Mouse (Mus musculus): ENCODE measurements around the gene Pla2g2c.

Gene Pla2g2c

GRCm38 (mm10) chr4:138709246-138709645 lies 15.3 kb upstream of the Pla2g2c start:
- no peak for DNase-seq (ENCODE audit: low read depth, low spot score)

GRCm38 (mm10) chr4:138709944-138710343 lies 14.6 kb upstream of the Pla2g2c start:
- DNase-seq (ENCODE audit: low read depth, low spot score) = no peak

- no peak for DNase-seq (ENCODE audit: low read depth, low spot score)
Measured at GRCm38 (mm10) chr4:138710633-138711032, 14.0 kb upstream of the Pla2g2c start.

GRCm38 (mm10) chr4:138711051-138711820 lies 13.4 kb upstream of the Pla2g2c start:
- peak; percentile 86 for DNase-seq (ENCODE audit: low read depth, low spot score)

GRCm38 (mm10) chr4:138712096-138712495 lies 12.5 kb upstream of the Pla2g2c start:
- DNase-seq (ENCODE audit: low read depth, low spot score) = peak; percentile 21

GRCm38 (mm10) chr4:138712621-138713020 lies 12.0 kb upstream of the Pla2g2c start:
- no peak for DNase-seq (ENCODE audit: low read depth, low spot score)

GRCm38 (mm10) chr4:138714186-138714585 lies 10.4 kb upstream of the Pla2g2c start:
- DNase-seq (ENCODE audit: low read depth, low spot score) = no peak

- no peak for DNase-seq (ENCODE audit: low read depth, low spot score)
Measured at GRCm38 (mm10) chr4:138716697-138717096, 7.9 kb upstream of the Pla2g2c start.

- no peak for DNase-seq (ENCODE audit: low read depth, low spot score)
Measured at GRCm38 (mm10) chr4:138718586-138719263, 5.9 kb upstream of the Pla2g2c start.

- DNase-seq (ENCODE audit: low read depth, low spot score) = no peak
Measured at GRCm38 (mm10) chr4:138719264-138719596, 5.4 kb upstream of the Pla2g2c start.

- DNase-seq (ENCODE audit: low read depth, low spot score) = no peak
Measured at GRCm38 (mm10) chr4:138723493-138724281, 905 bp upstream of the Pla2g2c start.

GRCm38 (mm10) chr4:138725127-138725461 lies 502 bp downstream of the Pla2g2c start:
- peak; percentile 84 for DNase-seq (ENCODE audit: low read depth, low spot score)

- no peak for DNase-seq (ENCODE audit: low read depth, low spot score)
Measured at GRCm38 (mm10) chr4:138725751-138726150, 1.2 kb downstream of the Pla2g2c start.

GRCm38 (mm10) chr4:138729018-138729703 lies 4.6 kb downstream of the Pla2g2c start:
- DNase-seq (ENCODE audit: low read depth, low spot score) = peak; percentile 69

- no peak for DNase-seq (ENCODE audit: low read depth, low spot score)
Measured at GRCm38 (mm10) chr4:138734105-138734504, 9.5 kb downstream of the Pla2g2c start.

GRCm38 (mm10) chr4:138734863-138735262 lies 10.3 kb downstream of the Pla2g2c start:
- DNase-seq (ENCODE audit: low read depth, low spot score) = no peak

- no peak for DNase-seq (ENCODE audit: low read depth, low spot score)
Measured at GRCm38 (mm10) chr4:138737031-138737430, 12.4 kb downstream of the Pla2g2c start, which contains the start of gene Ubxn10. TSS of gene Ubxn10 (minus strand) at chr4:138737167.

- DNase-seq (ENCODE audit: low read depth, low spot score) = peak; percentile 57
Measured at GRCm38 (mm10) chr4:138739136-138739851, 14.7 kb downstream of the Pla2g2c start.

GRCm38 (mm10) chr4:138745884-138746283 lies 21.3 kb downstream of the Pla2g2c start:
- peak; percentile 55 for DNase-seq (ENCODE audit: low read depth, low spot score)

- no peak for DNase-seq (ENCODE audit: low read depth, low spot score)
Measured at GRCm38 (mm10) chr4:138746866-138747265, 22.3 kb downstream of the Pla2g2c start.

GRCm38 (mm10) chr4:138747851-138748250 lies 23.3 kb downstream of the Pla2g2c start:
- no peak for DNase-seq (ENCODE audit: low read depth, low spot score)
